Mouse (Mus musculus) bone marrow macrophage, adult 2 months (primary cell): Measurements from ENCODE around the gene Zfp423.

Source experiments
- CTCF ChIP-seq: IDR thresholded peaks from 2 replicates; pipeline ENCODE4 v1.5.1; 2012; ENCODE audit warnings: low read depth, mild to moderate bottlenecking, low read length, moderate library complexity
- POLR2A ChIP-seq: IDR thresholded peaks from 2 replicates; pipeline ENCODE4 v1.6.1; 2012; ENCODE audit warnings: mild to moderate bottlenecking, low read depth, low read length, borderline replicate concordance

- TF ChIP-seq POLR2A (no peak), CTCF (no peak)
Observed at GRCm38 (mm10) chr8:87704756-87705155, 254.6 kb downstream of the Zfp423 start.
